ENCODE assay signal across 8 mouse cellular contexts in the genomic region with DNA sequence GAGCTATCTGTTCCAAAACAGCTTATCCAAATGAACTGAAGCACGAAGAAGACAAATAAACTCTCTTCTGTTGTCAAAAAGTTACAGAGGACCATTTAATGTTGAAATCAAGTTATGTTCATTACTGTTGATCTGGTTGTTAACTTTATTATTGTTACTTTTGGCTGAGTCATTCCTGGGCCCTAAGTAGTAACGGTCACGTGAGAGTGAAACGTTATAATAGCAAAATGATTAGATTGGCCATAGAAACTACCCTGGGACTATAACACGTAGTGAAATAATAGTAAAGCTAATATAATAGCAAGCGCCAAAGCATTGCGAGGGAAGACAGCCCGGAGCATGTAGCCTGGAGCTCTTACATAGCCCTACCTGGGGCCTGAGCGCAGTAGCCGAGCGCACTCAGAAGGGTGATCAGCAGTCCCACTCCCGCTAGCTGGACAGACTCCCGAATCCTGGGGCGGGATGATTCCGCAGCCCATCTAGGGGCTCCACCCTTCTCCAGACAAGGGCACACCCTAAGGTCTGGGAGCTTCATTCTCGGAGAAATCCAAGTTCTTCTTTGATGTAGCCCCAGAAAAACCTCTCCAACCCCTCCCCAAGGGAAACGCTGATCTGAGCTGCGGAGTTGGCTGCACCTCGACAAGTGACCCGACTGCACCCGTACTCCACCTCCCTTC. TPM values are rescaled to one million over a fixed set of nuclear protein-coding genes. Genes with fewer than 3 reads are reported as not detected.
A peak's percentile ranks its signal among the peaks of the same experiment; 100 is the strongest.
DNase-seq lines count a peak whose midpoint lies in the region; ATAC-seq and TF ChIP-seq lines count a peak whose summit lies in the region.

TSS of gene Acyp1 (minus strand) at position 630 of the 677 bp plus-strand sequence.

- intact Hi-C loops in gastrocnemius, postnatal 36 days (cut with DNase I), result loop anchor here (5.0 kb wide), 1 partner anchor 121 kb away; no protein-coding TSS in a partner anchor

- peak within 1 kb of the TSS; percentile 40; the same call in 1 of the 2 replicates for H3K9ac ChIP-seq in hindbrain, postnatal 0 days (replicated peaks; ENCODE audit: low read length)
- H3K9ac ChIP-seq in liver, adult 2 months (ENCODE audit: low read depth, low read length), result peak within 1 kb of the TSS; percentile 85

- no peak for DNase-seq in layer of hippocampus, adult 18-20 months (ENCODE audit: low spot score in 2 of 2)
- no peak for DNase-seq in layer of hippocampus, adult 11-12 months (ENCODE audit: low spot score)
- peak; percentile 53 to 62 for DNase-seq in gastrocnemius, postnatal 36 days
- no peak for DNase-seq in hindbrain, postnatal 0 days (ENCODE audit: low spot score)
- DNase-seq in liver, adult 2 months (ENCODE audit: extremely low read depth, low read depth, low spot score), result peak; percentile 69
- DNase-seq in cerebellum, adult 11-12 months, result no peak

- peaks cover 6% of the 10 kb centered on the region for H3K4me1 ChIP-seq in bone marrow macrophage, adult 2 months (ENCODE audit: control insufficient read depth, insufficient read depth, low read length)
- H3K4me1 ChIP-seq in hindbrain, postnatal 0 days (ENCODE audit: insufficient read depth, low read length), result no peaks in the 10 kb centered on the region
- H3K4me1 ChIP-seq in liver, adult 2 months (ENCODE audit: control insufficient read depth, insufficient read depth, low read length), result peaks cover 17% of the 10 kb centered on the region

- peaks cover 17% of the 10 kb centered on the region; the same call in 1 of the 2 replicates for H3K79me2 ChIP-seq in liver, adult 2 months (ENCODE audit: control insufficient read depth, insufficient read depth, low read length)

- peak within 1 kb of the TSS; percentile 65 for H3K4me3 ChIP-seq in bone marrow macrophage, adult 2 months (ENCODE audit: insufficient read depth, low read length)
- peak within 1 kb of the TSS; percentile 44 for H3K4me3 ChIP-seq in hindbrain, postnatal 0 days (ENCODE audit: low read length)
- peak within 1 kb of the TSS; percentile 61 for H3K4me3 ChIP-seq in liver, adult 2 months (ENCODE audit: insufficient read depth, low read depth, low read length)

- no peaks in the 10 kb centered on the region for H3K9me3 ChIP-seq in hindbrain, postnatal 0 days (ENCODE audit: low read length)

- TF ChIP-seq POLR2A in bone marrow macrophage, adult 2 months (IDR thresholded peaks at IDR 0.05; ENCODE audit: borderline replicate concordance, low read depth, low read length), result no peak
- TF ChIP-seq POLR2A in liver, adult 2 months (IDR thresholded peaks at IDR 0.05; ENCODE audit: extremely low read depth, insufficient read depth, low read length), result 0 out of 2 replicates have a peak, but pooled peaks have one; percentile 23

- H3K27me3 ChIP-seq in hindbrain, postnatal 0 days (ENCODE audit: insufficient read depth, low read length), result no peaks in the 10 kb centered on the region
- H3K27me3 ChIP-seq in liver, adult 2 months (ENCODE audit: control insufficient read depth, insufficient read depth, low read length), result no peaks in the 10 kb centered on the region

- TF ChIP-seq CTCF in bone marrow macrophage, adult 2 months (IDR thresholded peaks at IDR 0.05; ENCODE audit: low read depth, low read length), result no peak
- no peak for TF ChIP-seq CTCF in hindbrain, postnatal 0 days (IDR thresholded peaks at IDR 0.05; ENCODE audit: low read depth)
- no peak for TF ChIP-seq CTCF in liver, adult 2 months (IDR thresholded peaks at IDR 0.05; ENCODE audit: low read depth, low read length)

- 10% methylated on average over 21 of the region's 21 CpGs for WGBS in hindbrain, postnatal 0 days
- WGBS in liver, adult 2 months, result 11% methylated on average over 21 of the region's 21 CpGs

- H3K27ac ChIP-seq in bone marrow macrophage, adult 2 months (ENCODE audit: insufficient read depth, low read depth, low read length), result no peak within 1 kb of the TSS
- H3K27ac ChIP-seq in hindbrain, postnatal 0 days, result peak within 1 kb of the TSS; percentile 11; the same call in 1 of the 2 replicates
- peak within 1 kb of the TSS; percentile 87 for H3K27ac ChIP-seq in liver, adult 2 months (replicated peaks; ENCODE audit: insufficient read depth, low read depth, low read length)

- peak; percentile 41 for ATAC-seq in hindbrain, postnatal 0 days
- 0 out of 2 replicates have a peak, but pooled peaks have one; percentile 14 for ATAC-seq in monocyte, adult 5-6 weeks (replicated peaks; ENCODE audit: insufficient number of reproducible peaks, low FRiP score, low TSS enrichment, poor library complexity, severe bottlenecking)

- H3K36me3 ChIP-seq in hindbrain, postnatal 0 days (ENCODE audit: insufficient read depth, low read length), result no peaks in the 10 kb centered on the region
- no peaks in the 10 kb centered on the region for H3K36me3 ChIP-seq in liver, adult 2 months (ENCODE audit: control insufficient read depth, insufficient read depth, low read length)

- peak within 1 kb of the TSS; percentile 91 for H3K4me2 ChIP-seq in hindbrain, postnatal 0 days (ENCODE audit: low read depth, low read length)

RNA-seq across cellular contexts. Expression of gene Acyp1, which starts in this region (rescaled TPM):
- 10 to 100 TPM; 34.4 to 36.0 TPM for total RNA-seq in layer of hippocampus, adult 18-20 months (2021)
- polyA plus RNA-seq in bone marrow macrophage, adult 2 months (2012; ENCODE audit: insufficient read depth, insufficient read length, missing spikeins), result 23.5 and 24.0 TPM in 2 replicates
- 10 to 100 TPM; 38.0 to 38.6 TPM for total RNA-seq in gastrocnemius, postnatal 36 days (2021)
- 17.9 and 18.2 TPM in 2 replicates for total RNA-seq in hindbrain, postnatal 0 days (2014; rRNA removed)
- 50.9 and 55.8 TPM in 2 replicates for polyA plus RNA-seq in hindbrain, postnatal 0 days (2015; fragmentation: Nextera tagmentation; extraction: Ambion mirVana)
- 11.5 and 20.0 TPM in 2 replicates for total RNA-seq in liver, adult 2 months (2014; rRNA removed)
- 8.9 and 9.4 TPM in 2 replicates for polyA plus RNA-seq in liver, adult 2 months (2012; rRNA removed)
- total RNA-seq in monocyte, adult 5-6 weeks (2017), result 29.6 to 30.7 TPM (median 30.7 TPM) in 3 replicates

Comparison
In these comparisons a context has a peak if more than half of its experiments do, and no peak if none do; other contexts are left out.
1. DNase-seq: peak in gastrocnemius, postnatal 36 days (2 of 2) and liver, adult 2 months (single experiment); none in layer of hippocampus, adult 18-20 months (0 of 2), layer of hippocampus, adult 11-12 months (single experiment), hindbrain, postnatal 0 days (single experiment) and cerebellum, adult 11-12 months (single experiment).
2. Peak in every context shown above with its lines, with median percentiles within 50 percentile points of each other: H3K4me3 ChIP-seq.